Mouse (Mus musculus) hindbrain, embryonic 10.5 days (tissue): ENCODE measurements around the gene Ddias. TPM values are rescaled to one million over a fixed set of nuclear protein-coding genes. Genes with fewer than 3 reads are reported as not detected.

Experiments
- DNase-seq: peaks from one replicate; pipeline ENCODE4 v3.0.0-alpha.2; 2017; ENCODE audit warnings: low spot score
- H3K27ac ChIP-seq: fragments of 300-500 bp; sonication (generic); 2 replicates; pipeline ENCODE4 v1.5.1; 2016; ENCODE audit warnings: mild to moderate bottlenecking, moderate library complexity
- H3K27me3 ChIP-seq: fragments of 300-500 bp; sonication (generic); 2 replicates; pipeline ENCODE4 v1.6.1; 2016; ENCODE audit warnings: mild to moderate bottlenecking; ENCODE audit not compliant: poor library complexity, insufficient read depth, severe bottlenecking
- H3K36me3 ChIP-seq: fragments of 300-500 bp; sonication (generic); 2 replicates; pipeline ENCODE4 v1.6.1; 2016; ENCODE audit warnings: mild to moderate bottlenecking, moderate library complexity
- H3K4me1 ChIP-seq: fragments of 300-500 bp; sonication (generic); replicated peaks from 2 replicates; pipeline ENCODE4 v1.6.1; 2016; ENCODE audit warnings: mild to moderate bottlenecking
- H3K4me3 ChIP-seq: fragments of 300-500 bp; sonication (generic); 2 replicates; pipeline ENCODE4 v1.5.1; 2016; ENCODE audit warnings: mild to moderate bottlenecking, moderate library complexity
- H3K9me3 ChIP-seq: fragments of 300-500 bp; sonication (generic); 2 replicates; pipeline ENCODE4 v1.6.1; 2016; ENCODE audit warnings: mild to moderate bottlenecking, moderate library complexity
- WGBS: fragments of 180-500 bp; shearing (Covaris S2); methylation state at CpG from one replicate; pipeline ENCODE4 v1.1.7; 2016; 5-methylcytosine and 5-hydroxymethylcytosine counted together
- polyA plus RNA-seq: library from polyadenylated mRNA; unstranded; fragments of >200 nt; fragmentation: Nextera tagmentation; extraction: Ambion mirVana; gene quantifications from 2 replicates; pipeline ENCODE4 v1.2.1, GENCODE M21; 2016

Ddias gene
- polyA plus RNA-seq, 1 experiment from 2014 or later = 17.4 TPM

GRCm38 (mm10) chr7:92811667-92812279, 62.3 kb downstream of the Ddias start:
- no peak overlapping the region for H3K27ac ChIP-seq
- H3K9me3 ChIP-seq = no peaks in the 10 kb centered on the region
- no peak overlapping the region for H3K4me3 ChIP-seq
- H3K4me1 ChIP-seq = peaks cover 1% of the 10 kb centered on the region; the same call in 1 of the 2 replicates
- no peaks in the 10 kb centered on the region for H3K36me3 ChIP-seq
- 89% methylated on average over 7 of the region's 7 CpGs for WGBS
- no peaks in the 10 kb centered on the region for H3K27me3 ChIP-seq
- DNase-seq = no peak

Other genes starting within 250 kb of the Ddias start
- 10.0 and 11.1 TPM in 2 replicates for gene Ankrd42, start 237.1 kb downstream of the Ddias start, polyA plus RNA-seq
- gene Pcf11, start 204.3 kb downstream of the Ddias start, polyA plus RNA-seq = 13.9 and 16.5 TPM in 2 replicates
- 11.1 and 14.7 TPM in 2 replicates for gene Rab30, start 132.6 kb downstream of the Ddias start, polyA plus RNA-seq
- 19.8 and 22.5 TPM in 2 replicates for gene Prcp, start 223 bp upstream of the Ddias start, polyA plus RNA-seq
- gene Fam181b, start 205.6 kb upstream of the Ddias start, polyA plus RNA-seq = 30.1 and 40.4 TPM in 2 replicates